Mouse (Mus musculus) liver, adult (tissue): ENCODE results near the gene Bag2.

Source experiments
- GATA4 ChIP-seq: IDR thresholded peaks from 2 replicates; pipeline ENCODE4 v1.6.1; 2014; ENCODE audit warnings: mild to moderate bottlenecking, low read length; ENCODE audit not compliant: insufficient replicate concordance

Bag2 gene

DNA sequence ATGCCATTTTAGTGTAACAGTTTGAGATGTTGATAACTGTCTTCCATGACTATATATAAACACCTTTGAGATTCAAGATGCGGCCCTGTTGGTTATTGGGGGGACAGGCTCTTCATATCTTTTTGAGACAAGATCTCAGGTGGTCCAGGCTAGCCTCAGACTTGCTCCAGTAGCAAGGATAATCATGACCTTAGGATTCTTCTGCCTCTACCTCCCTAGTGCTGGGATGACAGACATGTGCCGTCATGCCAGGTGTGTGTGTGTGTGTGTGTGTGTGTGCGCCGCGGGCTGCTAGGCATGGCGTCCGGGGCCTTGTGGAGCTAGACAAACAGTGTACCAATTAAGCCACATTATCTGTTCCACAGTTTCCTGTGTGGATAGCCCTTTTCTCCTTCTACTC, 36.6 kb downstream of the Bag2 start:
- TF ChIP-seq GATA4, result no peak

DNA sequence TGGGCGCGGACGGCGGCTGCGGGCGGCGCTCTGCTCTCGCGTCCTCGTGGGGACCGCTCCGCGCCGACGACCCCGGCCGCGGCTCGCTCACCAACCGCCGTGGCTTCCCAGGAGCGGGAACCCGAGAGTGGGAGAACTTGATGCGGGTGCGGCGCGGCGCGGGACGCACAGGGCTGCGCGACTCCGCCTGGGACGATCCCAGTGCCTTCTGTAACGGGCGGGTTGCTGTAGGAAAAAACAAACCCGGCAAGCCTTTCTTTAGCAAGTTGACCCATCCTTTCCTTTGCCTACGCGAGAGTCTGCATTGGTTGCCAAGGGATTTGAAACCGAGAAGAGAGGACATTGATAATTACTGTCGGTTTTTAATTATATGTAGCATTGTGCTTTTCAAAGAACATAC, 37.4 kb downstream of the Bag2 start:
- no peak for TF ChIP-seq GATA4

DNA sequence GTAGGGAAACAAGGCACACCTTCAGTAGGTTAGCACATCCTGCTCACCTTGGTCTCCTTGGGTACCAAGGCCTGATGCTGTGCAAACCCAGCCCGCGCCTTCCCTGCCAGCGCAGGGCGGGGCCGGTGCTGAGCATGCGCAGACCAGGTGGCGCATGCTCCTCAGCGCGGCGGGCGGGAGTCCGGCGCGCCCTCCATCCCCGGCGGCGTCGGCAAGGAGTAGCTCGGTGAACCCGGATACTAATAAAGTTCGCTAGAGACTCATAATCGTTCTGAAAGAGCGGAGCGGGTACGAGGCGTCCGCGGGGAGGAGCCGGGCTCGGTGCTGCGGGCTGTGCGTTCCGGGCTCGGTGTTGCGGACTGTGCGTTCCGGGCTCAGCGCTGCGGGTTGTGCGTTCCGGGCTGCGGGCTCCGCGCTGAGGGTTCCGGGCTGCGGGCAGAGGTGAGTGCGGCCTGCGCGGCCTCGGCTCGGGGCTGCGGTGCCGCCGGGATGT, 37.8 kb downstream of the Bag2 start, which contains the start of gene Rab23:
TSS of gene Rab23 (plus strand) at position 155 of the 493 bp plus-strand sequence.
- no peak for TF ChIP-seq GATA4

DNA sequence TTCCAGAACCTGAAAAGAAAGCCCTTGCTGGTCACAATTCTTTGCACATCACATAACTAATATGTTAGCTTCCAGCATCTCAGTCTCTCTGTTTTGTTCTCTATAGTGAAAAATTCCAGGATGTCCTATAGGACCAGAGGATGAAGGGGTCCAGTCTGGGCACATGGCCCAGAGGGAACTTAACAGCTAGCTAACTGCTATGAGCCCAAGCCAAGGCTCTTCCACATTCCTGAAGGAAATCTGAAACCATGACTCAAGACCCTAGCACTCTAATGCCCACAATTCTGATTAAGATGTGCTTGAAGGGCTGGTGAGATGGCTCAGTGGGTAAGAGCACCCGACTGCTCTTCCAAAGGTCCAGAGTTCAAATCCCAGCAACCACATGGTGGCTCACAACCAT, 40.0 kb downstream of the Bag2 start:
- TF ChIP-seq GATA4, result no peak

DNA sequence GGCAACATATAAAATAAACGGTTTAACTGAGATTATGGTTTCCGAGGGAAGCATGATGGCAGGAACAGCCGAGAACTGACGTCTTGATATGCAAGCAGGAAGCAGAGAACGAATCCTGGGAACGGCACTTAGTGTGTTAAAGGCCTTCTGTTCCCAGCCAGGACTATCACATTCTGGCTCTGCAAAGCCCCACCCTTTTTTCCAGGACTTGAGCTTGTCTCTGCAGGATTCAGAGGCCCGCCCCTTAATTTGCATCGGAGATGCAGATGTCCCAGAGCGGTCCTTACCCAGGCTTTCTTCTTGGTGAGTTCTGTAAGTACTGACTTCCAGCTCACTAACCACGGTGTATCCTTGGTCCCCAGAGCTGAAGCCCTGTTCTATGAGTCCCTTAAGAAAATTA, 42.8 kb downstream of the Bag2 start:
- TF ChIP-seq GATA4, result no peak

DNA sequence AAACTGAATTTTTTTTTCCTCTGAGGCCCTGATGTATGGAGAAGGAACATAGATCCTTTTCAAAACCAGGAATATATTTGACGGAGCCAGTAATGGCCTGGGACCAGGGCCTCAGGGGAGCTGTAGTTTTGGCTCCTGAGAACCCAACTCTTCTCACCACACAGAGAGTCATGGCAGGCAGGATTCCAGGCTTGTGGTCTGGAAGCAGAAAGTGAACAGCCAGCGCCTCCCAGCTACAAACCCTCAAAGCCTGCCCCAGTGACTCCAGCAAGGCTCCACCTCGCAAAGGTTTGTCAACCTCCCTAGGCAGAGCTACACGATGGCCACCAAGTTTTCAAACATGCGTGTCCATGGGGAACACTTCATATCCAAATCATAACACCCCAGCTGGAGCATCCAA, 45.6 kb downstream of the Bag2 start:
- no peak for TF ChIP-seq GATA4

DNA sequence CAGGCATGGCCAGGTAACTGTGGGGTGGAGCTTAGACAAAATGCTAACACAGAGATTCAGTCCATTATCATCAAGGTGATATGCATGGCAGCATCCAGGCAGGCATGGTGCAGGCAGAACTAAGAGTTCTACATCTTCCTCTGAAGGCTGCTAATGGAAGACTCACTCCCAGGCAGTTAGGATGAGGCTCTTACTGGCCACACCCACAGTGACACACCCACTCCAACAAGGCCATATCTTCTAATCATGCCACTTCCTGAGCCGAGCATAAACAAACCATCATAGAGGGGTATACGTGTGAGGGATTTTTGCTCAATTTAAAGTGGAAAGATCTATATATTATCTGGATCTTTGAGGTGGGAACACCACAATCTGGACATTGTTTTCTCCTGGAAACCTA, 48.0 kb downstream of the Bag2 start:
- no peak for TF ChIP-seq GATA4

DNA sequence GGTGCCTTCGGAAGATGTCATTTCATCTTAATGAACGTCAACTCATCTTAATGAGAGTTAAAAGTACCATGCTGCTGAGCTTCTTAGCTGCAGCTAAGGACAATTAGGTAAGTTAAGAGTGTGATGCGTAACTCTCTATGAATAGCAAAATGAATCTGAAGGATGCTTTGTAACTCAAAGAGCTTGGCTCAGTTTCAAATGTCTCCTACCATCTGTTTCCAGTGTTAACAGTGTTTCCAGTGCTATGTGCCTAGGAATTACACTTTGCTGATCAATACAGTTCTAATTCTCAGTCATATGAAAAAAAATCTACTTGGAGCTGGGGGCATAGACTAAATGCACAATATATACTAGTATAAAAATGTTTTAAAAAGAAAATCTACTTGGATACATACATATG, 56.4 kb downstream of the Bag2 start:
- TF ChIP-seq GATA4, result no peak

DNA sequence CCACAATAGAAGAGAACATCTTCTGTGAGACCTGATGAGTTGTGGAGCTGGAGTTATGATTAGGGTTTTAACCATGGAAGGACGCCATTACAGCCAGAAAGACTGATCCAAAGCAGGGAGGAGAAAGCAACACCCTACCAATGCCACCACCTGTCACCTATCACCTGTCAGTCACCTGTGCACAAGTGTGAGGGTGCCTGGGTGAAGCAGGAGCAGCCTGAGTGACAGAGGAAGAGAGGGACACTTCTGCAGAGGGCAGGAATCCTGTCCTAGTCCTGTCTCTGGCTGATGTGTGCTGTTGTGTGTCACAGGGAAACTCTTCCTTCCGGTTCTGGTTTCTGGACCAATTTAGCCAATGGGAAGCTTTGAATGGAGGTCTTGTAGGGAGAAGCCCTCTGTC, 61.6 kb downstream of the Bag2 start:
- no peak for TF ChIP-seq GATA4
